Mouse (Mus musculus) forebrain, embryonic 10.5 days (tissue): ENCODE results near the gene Rgma. TPM values are rescaled to one million over a fixed set of nuclear protein-coding genes. Genes with fewer than 3 reads are reported as not detected.

ENCODE experiments used
- DNase-seq: peaks from one replicate; pipeline ENCODE4 v3.0.0-alpha.2; 2017; ENCODE audit warnings: low spot score; ENCODE audit errors: extremely low spot score
- H3K27ac ChIP-seq: fragments of 300-500 bp; sonication (generic); 2 replicates; pipeline ENCODE4 v1.5.1; 2016; ENCODE audit warnings: mild to moderate bottlenecking
- H3K27me3 ChIP-seq: fragments of 300-500 bp; sonication (generic); 2 replicates; pipeline ENCODE4 v1.6.1; 2016; ENCODE audit warnings: mild to moderate bottlenecking; ENCODE audit not compliant: poor library complexity, severe bottlenecking
- H3K36me3 ChIP-seq: fragments of 300-500 bp; sonication (generic); replicated peaks from 2 replicates; pipeline ENCODE4 v1.6.1; 2016; ENCODE audit warnings: mild to moderate bottlenecking, moderate library complexity
- H3K4me1 ChIP-seq: fragments of 300-500 bp; sonication (generic); 2 replicates; pipeline ENCODE4 v1.6.1; 2016
- H3K4me3 ChIP-seq: fragments of 300-500 bp; sonication (generic); 2 replicates; pipeline ENCODE4 v1.5.1; 2016; ENCODE audit warnings: mild to moderate bottlenecking, moderate library complexity
- H3K9me3 ChIP-seq: fragments of 300-500 bp; sonication (generic); 2 replicates; pipeline ENCODE4 v1.6.1; 2016; ENCODE audit warnings: mild to moderate bottlenecking, moderate library complexity
- WGBS: fragments of 180-500 bp; shearing (Covaris S2); methylation state at CpG from one replicate; pipeline ENCODE4 v1.1.7; 2016; 5-methylcytosine and 5-hydroxymethylcytosine counted together
- polyA plus RNA-seq: library from polyadenylated mRNA; unstranded; fragments of >200 nt; fragmentation: Nextera tagmentation; extraction: Ambion mirVana; gene quantifications from 2 replicates; pipeline ENCODE4 v1.2.1, GENCODE M21; 2016

The Rgma gene
- polyA plus RNA-seq, 1 experiment from 2014 or later, result 26.8 TPM

DNA sequence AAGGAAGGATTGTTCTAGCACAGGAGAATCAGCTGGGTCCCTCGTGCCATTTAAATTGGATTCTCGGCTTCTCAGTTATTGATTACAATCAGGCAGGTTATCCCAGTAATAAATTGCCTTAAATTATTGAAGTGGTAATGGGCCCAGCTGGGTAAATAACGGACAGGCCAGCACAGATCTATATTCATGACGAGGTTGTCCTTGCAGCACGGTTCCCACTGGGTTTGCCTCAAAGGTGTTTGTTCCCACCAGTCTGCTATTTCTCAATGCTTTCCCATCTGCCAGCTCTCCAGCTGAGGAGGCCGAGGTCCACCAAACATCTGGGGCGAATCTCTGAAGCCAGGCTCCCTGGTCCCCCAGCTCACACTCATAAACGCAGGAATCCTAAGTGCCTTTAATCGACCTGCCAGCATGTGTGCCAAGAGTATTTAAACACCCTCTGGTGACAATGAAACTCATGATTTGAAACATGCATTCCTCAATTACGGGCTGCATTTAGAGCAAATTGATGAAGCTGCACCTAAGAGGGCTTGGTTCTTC, 26.7 kb upstream of the Rgma start:
- no peak for DNase-seq
- WGBS, result 68% methylated on average over 10 of the region's 10 CpGs
- Histone ChIP-seq H3K4me3 (no peak overlapping the region), H3K36me3 (no peaks in the 10 kb centered on the region), H3K4me1 (peaks cover 33% of the 10 kb centered on the region), H3K9me3 (no peaks in the 10 kb centered on the region), H3K27ac (no peak overlapping the region), H3K27me3 (no peaks in the 10 kb centered on the region; the same call in 1 of the 2 replicates)

DNA sequence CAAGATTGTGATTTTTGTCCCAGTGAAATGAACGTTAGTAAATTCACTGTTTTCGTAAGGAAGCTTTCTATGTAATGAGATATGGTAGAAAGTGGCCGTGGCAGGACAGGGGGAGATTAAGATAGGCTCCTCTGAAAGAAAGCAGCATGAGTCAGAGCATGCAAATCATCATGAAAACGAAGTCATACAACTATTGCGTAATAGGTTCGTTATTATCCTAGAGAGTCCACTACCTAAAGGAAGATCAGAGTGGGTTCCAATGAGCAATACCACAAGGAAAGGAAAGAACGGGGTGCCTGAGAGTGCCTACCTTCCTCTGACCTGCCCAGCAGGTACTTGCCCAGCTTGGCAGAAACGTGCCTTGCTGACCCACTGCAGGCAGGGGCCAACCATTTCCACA, 26.2 kb upstream of the Rgma start:
- Histone ChIP-seq H3K27me3 (no peaks in the 10 kb centered on the region; the same call in 1 of the 2 replicates), H3K4me1 (peaks cover 33% of the 10 kb centered on the region), H3K27ac (no peak overlapping the region), H3K4me3 (no peak overlapping the region), H3K9me3 (no peaks in the 10 kb centered on the region), H3K36me3 (no peaks in the 10 kb centered on the region)
- WGBS, result 79% methylated on average over 8 of the region's 8 CpGs
- no peak for DNase-seq

DNA sequence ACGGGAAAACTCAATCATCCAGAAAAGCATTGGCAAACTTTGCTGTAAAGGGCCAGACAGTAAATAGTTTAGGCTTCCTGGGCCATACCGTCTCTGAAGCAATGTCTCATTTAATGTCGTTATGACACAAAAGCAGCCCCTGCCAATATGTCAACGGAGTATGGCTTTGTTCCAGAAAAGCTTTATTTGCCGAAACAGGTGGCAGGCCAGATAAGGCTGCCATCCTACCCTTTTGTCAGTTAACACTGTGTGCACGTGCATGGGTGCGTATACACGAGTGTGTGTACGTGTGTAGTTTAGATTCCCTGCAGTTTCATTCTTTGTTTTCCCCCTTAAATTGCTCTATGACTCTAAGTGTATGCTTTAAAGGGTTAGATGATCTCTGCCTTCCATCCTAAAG, 20.1 kb upstream of the Rgma start:
- no peak for DNase-seq
- Histone ChIP-seq H3K4me1 (peaks cover 27% of the 10 kb centered on the region), H3K27me3 (no peaks in the 10 kb centered on the region; the same call in 1 of the 2 replicates), H3K4me3 (no peak overlapping the region), H3K27ac (peak overlapping the region; percentile 5; the same call in 1 of the 2 replicates), H3K36me3 (no peaks in the 10 kb centered on the region), H3K9me3 (no peaks in the 10 kb centered on the region)
- 88% methylated on average over 9 of the region's 9 CpGs for WGBS

DNA sequence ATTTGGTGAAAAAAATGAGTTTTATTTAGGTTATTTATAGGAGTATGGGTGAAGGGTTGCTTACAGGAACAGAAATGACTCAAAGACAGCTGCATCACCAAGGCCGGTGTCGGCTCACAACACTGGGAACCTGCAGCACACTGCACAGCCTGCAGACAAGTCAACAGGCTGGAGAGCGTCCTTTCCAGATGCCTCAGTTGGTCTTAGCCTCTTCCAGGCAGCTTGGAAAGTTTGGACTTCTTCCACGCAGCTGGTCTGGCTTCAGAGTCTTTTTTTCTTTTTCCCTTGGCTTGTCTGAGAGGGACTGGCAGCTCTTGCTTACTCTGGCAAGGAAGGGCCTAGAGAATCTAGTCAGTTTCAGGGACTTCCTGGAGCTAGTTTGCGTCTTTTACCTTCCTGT, 18.4 kb upstream of the Rgma start:
- no peak overlapping the region for H3K27ac ChIP-seq
- no peaks in the 10 kb centered on the region for H3K36me3 ChIP-seq
- H3K4me3 ChIP-seq, result no peak overlapping the region
- WGBS, result 96% methylated on average over 5 of the region's 5 CpGs
- no peaks in the 10 kb centered on the region for H3K9me3 ChIP-seq
- no peaks in the 10 kb centered on the region for H3K27me3 ChIP-seq
- DNase-seq, result no peak
- peaks cover 23% of the 10 kb centered on the region for H3K4me1 ChIP-seq

DNA sequence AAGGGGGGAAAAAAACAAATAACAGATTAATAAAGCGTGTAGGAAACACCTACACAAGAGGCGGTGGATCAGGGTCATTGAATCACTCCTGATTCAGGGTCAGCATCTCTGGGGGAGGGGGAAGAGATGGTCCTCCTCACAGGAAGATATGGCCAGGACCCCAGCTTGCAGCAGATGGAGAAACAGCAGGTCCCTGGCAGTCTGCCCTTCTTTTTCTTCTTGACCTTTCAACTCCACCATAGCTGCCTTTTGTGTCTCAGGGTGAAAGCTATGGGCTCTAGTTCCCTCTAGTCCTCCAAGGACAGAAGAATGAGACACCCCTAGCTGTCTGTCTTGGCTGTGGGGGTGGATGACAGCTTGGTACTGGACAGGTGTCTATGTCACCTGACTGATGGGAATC, 17.7 kb upstream of the Rgma start:
- no peaks in the 10 kb centered on the region for H3K9me3 ChIP-seq

DNA sequence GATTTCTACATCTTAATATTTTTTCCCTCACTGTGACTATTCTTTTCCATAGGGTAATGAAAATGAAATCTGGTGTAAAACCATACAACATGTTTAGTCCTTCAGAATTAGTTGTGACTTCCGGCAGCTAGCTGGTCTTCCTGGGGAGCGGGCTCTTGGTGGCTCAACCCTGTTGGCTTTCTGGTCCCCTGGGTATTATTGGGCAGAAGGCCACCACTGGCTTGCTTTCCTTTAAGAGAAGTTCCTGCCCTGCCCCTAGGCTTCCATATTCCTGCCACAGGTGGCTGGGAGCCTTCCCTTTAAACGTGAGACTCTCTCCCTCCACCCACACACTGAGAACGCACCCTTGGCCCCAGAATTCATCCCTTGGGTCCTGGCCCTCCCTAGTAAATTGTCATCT, 9.8 kb upstream of the Rgma start:
- Histone ChIP-seq H3K9me3 (peaks cover 4% of the 10 kb centered on the region; the same call in 1 of the 2 replicates), H3K4me3 (no peak overlapping the region), H3K4me1 (peaks cover 10% of the 10 kb centered on the region; the same call in 1 of the 2 replicates), H3K27ac (no peak overlapping the region), H3K36me3 (no peaks in the 10 kb centered on the region; the same call in 1 of the 2 replicates), H3K27me3 (peaks cover 9% of the 10 kb centered on the region)
- no peak for DNase-seq
- WGBS, result 75% methylated on average over 4 of the region's 4 CpGs

More for the DNA sequence above, 17.7 kb upstream of the Rgma start:
- no peaks in the 10 kb centered on the region for H3K27me3 ChIP-seq
- WGBS, result 94% methylated on average over 2 of the region's 2 CpGs
- no peaks in the 10 kb centered on the region for H3K36me3 ChIP-seq
- no peak overlapping the region for H3K27ac ChIP-seq
- DNase-seq, result no peak
- H3K4me3 ChIP-seq, result no peak overlapping the region
- peaks cover 22% of the 10 kb centered on the region for H3K4me1 ChIP-seq

DNA sequence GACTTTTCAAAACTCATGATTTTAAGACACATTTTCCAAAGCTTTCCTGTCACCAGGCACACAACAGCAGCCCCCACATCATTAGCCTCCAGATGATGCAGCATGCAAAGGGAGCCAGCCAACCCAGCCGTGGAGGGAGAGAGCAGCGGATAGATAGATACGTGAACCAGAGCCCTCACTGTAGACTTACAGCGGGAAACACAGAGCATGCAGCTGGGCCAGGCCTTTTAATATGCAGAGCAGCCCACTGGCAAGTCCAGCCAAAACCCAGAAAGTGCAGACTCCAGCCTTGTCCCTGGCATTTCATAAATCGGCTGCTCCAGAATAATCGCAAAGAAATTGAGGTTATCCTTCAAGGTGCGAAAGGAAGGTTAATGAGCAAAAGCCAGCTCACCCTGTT, 9.3 kb upstream of the Rgma start:
- no peak overlapping the region for H3K4me3 ChIP-seq
- peaks cover 13% of the 10 kb centered on the region for H3K27me3 ChIP-seq
- 77% methylated on average over 7 of the region's 7 CpGs for WGBS
- no peak for DNase-seq
- peaks cover 4% of the 10 kb centered on the region; the same call in 1 of the 2 replicates for H3K9me3 ChIP-seq
- no peak overlapping the region for H3K27ac ChIP-seq
- peaks cover 10% of the 10 kb centered on the region; the same call in 1 of the 2 replicates for H3K4me1 ChIP-seq
- H3K36me3 ChIP-seq, result no peaks in the 10 kb centered on the region; the same call in 1 of the 2 replicates

DNA sequence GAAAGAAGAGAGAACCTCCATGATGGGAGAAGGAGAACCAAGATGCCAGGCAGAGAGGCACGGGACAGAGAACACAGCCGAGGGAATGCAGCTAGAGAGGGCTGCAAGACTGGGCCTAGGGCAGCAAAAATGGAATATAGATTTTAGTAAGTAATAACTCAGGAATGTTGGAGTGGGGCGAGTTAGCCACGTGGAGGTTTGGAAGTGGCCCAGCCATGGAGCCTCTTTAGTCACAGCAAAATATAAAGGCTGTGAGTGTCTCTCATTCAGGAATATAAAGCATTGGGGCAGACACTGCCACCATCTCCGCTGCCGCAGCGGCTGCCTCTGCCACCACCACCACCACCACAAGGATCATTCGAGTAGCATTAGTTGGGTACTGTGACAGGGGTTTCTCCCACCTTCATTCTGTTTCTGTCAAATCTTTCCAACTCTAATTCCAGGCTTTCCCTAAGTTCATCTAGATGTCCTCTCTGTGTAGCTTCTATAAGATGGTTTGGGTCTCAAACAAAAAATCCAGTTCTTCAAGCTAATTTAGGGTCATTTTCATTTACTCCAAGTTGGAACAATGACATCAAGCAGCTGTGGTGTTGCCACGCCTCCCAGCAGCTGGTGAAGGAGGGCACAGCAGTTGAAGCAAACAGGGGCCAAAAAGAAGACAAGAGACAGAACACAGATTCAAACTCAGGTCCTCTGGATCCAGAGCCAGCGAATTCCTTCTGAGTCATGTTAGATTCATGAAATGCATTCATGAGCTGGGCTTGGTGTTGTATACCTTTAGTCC, 7.4 kb upstream of the Rgma start:
- Histone ChIP-seq H3K27ac (no peak overlapping the region), H3K27me3 (peaks cover 32% of the 10 kb centered on the region), H3K9me3 (peaks cover 4% of the 10 kb centered on the region; the same call in 1 of the 2 replicates), H3K36me3 (no peaks in the 10 kb centered on the region; the same call in 1 of the 2 replicates), H3K4me1 (peaks cover 23% of the 10 kb centered on the region), H3K4me3 (no peak overlapping the region)
- WGBS, result 93% methylated on average over 10 of the region's 10 CpGs
- no peak for DNase-seq

DNA sequence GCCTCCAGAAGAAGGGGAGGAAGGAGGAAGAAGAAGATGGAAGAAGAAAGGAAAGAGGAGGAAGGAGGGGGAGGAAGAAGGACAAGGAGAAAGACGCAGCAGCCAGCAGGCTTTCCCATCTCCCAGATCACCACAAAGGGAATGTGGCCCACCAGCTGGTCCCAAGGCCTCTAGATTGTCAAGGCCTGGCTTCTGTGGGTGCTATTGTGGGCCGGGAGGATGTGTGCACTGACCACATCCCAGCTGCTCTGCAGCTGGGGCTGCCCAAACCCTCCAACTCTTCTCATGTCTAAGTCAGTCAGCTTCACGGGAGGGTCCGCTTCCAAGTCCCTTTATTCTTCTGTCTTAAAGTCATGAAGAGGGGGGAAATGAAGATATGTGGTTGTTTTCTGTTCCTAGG, 5.3 kb upstream of the Rgma start:
- WGBS, result 85% methylated on average over 4 of the region's 4 CpGs
- Histone ChIP-seq H3K9me3 (peaks cover 4% of the 10 kb centered on the region; the same call in 1 of the 2 replicates), H3K4me1 (peaks cover 39% of the 10 kb centered on the region), H3K27me3 (peaks cover 53% of the 10 kb centered on the region), H3K36me3 (no peaks in the 10 kb centered on the region; the same call in 1 of the 2 replicates), H3K27ac (no peak overlapping the region), H3K4me3 (no peak overlapping the region)
- no peak for DNase-seq

DNA sequence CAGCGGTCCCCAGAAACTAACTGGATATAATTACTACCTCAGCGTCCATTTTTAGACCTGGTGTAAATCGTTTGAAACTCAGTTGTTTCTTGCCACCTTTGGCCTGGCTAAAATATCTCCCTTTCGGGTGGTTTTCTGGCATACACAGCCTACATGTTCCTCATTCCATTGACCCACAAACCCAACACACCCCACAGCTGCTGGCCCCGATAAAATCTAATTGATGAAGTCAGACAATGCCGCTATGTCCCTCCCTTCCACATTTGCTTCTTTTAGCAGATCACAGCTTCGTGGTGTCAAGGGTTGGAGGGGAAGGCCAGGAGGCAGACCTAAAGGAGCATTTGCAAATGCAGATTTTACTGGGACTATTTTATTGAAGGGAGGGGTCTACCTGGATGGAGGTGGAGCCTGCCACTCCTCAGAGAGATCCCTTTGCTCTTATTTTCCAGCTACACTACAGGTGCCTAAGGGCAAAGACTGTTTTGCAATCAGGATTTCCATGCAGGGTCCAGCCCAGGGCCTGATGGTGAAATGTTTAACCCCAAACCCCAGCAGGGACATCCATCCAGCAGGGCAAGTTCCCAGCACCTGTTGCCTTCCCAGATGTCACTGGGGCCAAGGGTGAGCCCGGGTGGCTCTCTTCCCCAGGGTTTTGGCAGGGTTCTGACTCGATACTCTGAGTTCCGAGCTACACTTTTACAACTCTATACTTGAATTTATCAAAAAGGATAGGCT, 3.6 kb upstream of the Rgma start:
- peak overlapping the region; percentile 77 for H3K27ac ChIP-seq
- H3K9me3 ChIP-seq, result peaks cover 4% of the 10 kb centered on the region; the same call in 1 of the 2 replicates
- peaks cover 49% of the 10 kb centered on the region for H3K4me1 ChIP-seq
- 49% methylated on average over 10 of the region's 10 CpGs for WGBS
- no peak for DNase-seq
- H3K27me3 ChIP-seq, result peaks cover 59% of the 10 kb centered on the region
- peak overlapping the region; percentile 47 for H3K4me3 ChIP-seq
- H3K36me3 ChIP-seq, result no peaks in the 10 kb centered on the region; the same call in 1 of the 2 replicates

DNA sequence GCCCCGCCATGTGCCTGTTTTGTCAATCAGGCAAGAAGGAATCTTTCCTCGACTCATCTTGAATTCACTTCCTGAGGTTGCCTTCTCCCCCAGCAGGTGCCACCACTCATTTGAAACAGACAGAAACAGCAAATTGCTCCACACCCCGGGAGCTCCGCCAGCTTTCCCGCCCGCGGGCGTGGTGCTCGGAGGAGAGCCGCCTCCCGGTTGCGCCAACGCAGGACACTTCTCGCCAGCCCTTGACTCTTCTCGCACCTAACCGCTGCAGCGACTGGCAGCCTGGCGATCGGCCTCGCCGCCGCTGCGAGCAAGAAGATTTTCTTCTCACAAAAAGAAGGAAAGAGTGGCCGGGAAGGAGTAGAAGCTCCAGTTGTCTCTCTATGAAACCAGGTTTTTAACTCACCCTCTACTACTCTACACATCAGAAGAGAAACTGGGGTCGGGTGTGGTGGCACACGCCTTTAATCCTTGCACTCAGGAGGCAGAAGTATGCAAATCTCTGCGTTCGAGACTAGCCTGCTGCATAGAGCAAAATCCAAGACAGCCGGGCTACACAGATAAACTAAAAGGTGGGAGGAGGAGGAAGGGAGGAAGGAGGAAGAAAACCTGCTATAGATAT, 2.8 kb upstream of the Rgma start:
- 2% methylated on average over 29 of the region's 29 CpGs for WGBS
- Histone ChIP-seq H3K27ac (peak overlapping the region; percentile 77), H3K36me3 (no peaks in the 10 kb centered on the region; the same call in 1 of the 2 replicates), H3K4me1 (peaks cover 54% of the 10 kb centered on the region), H3K27me3 (peaks cover 62% of the 10 kb centered on the region), H3K4me3 (peak overlapping the region; percentile 47), H3K9me3 (peaks cover 4% of the 10 kb centered on the region; the same call in 1 of the 2 replicates)
- peak; percentile 54 for DNase-seq

DNA sequence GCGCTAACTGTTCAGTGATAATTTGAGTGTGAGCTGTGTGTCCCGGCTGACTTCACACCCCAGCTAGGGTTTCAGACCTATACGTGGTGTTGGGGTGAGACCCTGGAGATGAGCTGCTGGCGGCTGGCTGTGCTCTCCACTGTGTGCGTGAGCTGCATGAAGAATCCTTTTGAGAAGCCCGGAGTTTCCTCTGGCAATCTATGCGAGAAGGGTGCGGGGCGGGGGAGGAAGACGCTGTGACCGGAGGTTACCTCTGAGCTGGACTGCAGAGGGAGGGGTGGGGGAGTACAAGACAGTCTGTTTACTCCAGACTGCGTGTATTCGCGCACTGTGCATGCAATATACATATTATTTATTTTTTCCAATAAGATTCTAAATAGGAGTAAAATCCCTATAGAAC, 582 bp upstream of the Rgma start:
- Histone ChIP-seq H3K4me3 (peak overlapping the region; percentile 92), H3K9me3 (no peaks in the 10 kb centered on the region), H3K36me3 (peaks cover 8% of the 10 kb centered on the region; the same call in 1 of the 2 replicates), H3K27ac (peak overlapping the region; percentile 97), H3K27me3 (peaks cover 72% of the 10 kb centered on the region), H3K4me1 (peaks cover 76% of the 10 kb centered on the region)
- 0% methylated on average over 14 of the region's 14 CpGs for whole genome bisulfite sequencing
- DNase-seq, result peak; percentile 58
